Mouse (Mus musculus) midbrain, embryonic 12.5 days (tissue): ENCODE measurements around the gene Parm1. TPM values are rescaled to one million over a fixed set of nuclear protein-coding genes. Genes with fewer than 3 reads are reported as not detected.

ENCODE experiments used
- ATAC-seq: fragments of 200-750 bp; cut with Nextera tagmentation; 2 replicates; pipeline ENCODE4 v1.8.0; 2017; ENCODE audit warnings: low read depth, moderate TSS enrichment, moderate library complexity; ENCODE audit not compliant: low FRiP score
- H3K27ac ChIP-seq: fragments of 300-500 bp; sonication (generic); replicated peaks from 2 replicates; pipeline ENCODE4 v1.5.1; 2016; ENCODE audit warnings: mild to moderate bottlenecking
- H3K27me3 ChIP-seq: fragments of 300-500 bp; sonication (generic); 2 replicates; pipeline ENCODE4 v1.6.1; 2016; ENCODE audit warnings: mild to moderate bottlenecking
- H3K36me3 ChIP-seq: fragments of 300-500 bp; sonication (generic); 2 replicates; pipeline ENCODE4 v1.6.1; 2016
- H3K4me1 ChIP-seq: fragments of 300-500 bp; sonication (generic); 2 replicates; pipeline ENCODE4 v1.6.1; 2016
- H3K4me2 ChIP-seq: fragments of 300-500 bp; sonication (generic); replicated peaks from 2 replicates; pipeline ENCODE4 v1.6.1; 2016; ENCODE audit warnings: mild to moderate bottlenecking, moderate library complexity
- H3K4me3 ChIP-seq: fragments of 300-500 bp; sonication (generic); 2 replicates; pipeline ENCODE4 v1.5.1; 2016; ENCODE audit warnings: mild to moderate bottlenecking
- H3K9ac ChIP-seq: fragments of 300-500 bp; sonication (generic); replicated peaks from 2 replicates; pipeline ENCODE4 v1.6.1; 2016; ENCODE audit warnings: mild to moderate bottlenecking, moderate library complexity
- H3K9me3 ChIP-seq: fragments of 300-500 bp; sonication (generic); 2 replicates; pipeline ENCODE4 v1.6.1; 2016; ENCODE audit warnings: mild to moderate bottlenecking
- WGBS: fragments of 180-500 bp; shearing (Covaris S2); methylation state at CpG from one replicate; pipeline ENCODE4 v1.1.7; 2016; 5-methylcytosine and 5-hydroxymethylcytosine counted together
- polyA plus RNA-seq: library from polyadenylated mRNA; unstranded; fragments of >200 nt; fragmentation: Nextera tagmentation; extraction: Ambion mirVana; gene quantifications from 2 replicates; pipeline ENCODE4 v1.2.1, GENCODE M21; 2016

Gene Parm1
- polyA plus RNA-seq, 1 experiment from 2014 or later, result 10.7 TPM

DNA sequence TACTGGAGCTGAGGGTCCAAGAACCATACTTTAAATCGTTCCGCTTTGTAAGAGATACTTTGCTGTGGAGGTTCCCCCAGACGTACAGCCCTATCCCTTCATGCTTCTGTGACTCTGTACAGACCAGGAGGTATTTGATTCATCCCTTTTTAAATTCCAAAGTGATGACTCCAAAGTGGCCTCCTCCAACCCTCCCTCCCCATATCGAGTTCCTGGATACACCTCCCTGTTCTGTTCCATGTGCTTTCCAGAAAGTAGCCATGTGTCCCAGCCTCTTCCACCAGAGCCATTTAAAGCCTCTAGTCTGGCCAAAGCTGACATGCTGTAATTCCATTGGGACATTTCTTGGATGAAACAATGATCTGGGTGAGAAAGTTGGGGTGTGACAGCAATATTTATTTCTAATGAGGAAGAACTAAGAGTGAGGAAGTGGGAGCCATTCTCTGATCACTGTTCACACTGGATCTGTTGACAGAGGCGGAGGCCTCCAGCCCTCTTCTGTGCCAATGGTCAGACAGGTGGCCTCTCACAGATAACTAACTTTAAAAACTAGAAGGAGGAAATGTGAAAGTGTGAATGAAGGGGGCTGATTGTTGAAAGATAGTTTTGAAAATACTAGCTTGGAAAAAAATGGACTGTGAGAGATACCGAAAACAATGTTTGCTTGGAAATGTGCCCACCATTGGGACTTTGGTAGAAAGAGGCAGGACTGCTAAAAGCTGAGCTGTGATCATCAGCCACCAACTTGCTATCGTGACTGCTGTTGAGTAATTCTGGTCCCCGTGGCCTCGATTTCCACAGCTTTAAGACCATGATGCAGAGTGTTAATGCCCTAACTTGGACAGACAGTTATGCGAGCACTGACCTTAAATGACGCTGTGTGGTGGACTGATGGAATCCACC is 100.2 kb downstream of the Parm1 start:
- H3K4me3 ChIP-seq, result no peak overlapping the region
- no peak for ATAC-seq
- no peak overlapping the region for H3K27ac ChIP-seq

GRCm38 (mm10) chr5:91618661-91619173 is 101.3 kb downstream of the Parm1 start:
- H3K9me3 ChIP-seq, result no peaks in the 10 kb centered on the region
- no peak overlapping the region for H3K9ac ChIP-seq
- H3K36me3 ChIP-seq, result no peaks in the 10 kb centered on the region
- H3K27ac ChIP-seq, result no peak overlapping the region
- WGBS, result 73% methylated on average over 4 of the region's 4 CpGs
- H3K4me2 ChIP-seq, result no peak overlapping the region
- H3K4me3 ChIP-seq, result no peak overlapping the region
- no peaks in the 10 kb centered on the region for H3K27me3 ChIP-seq
- no peaks in the 10 kb centered on the region for H3K4me1 ChIP-seq
- no peak for ATAC-seq

More for the DNA sequence above, 100.2 kb downstream of the Parm1 start:
- Histone ChIP-seq H3K9ac (no peak overlapping the region), H3K4me2 (no peak overlapping the region), H3K36me3 (no peaks in the 10 kb centered on the region), H3K9me3 (no peaks in the 10 kb centered on the region), H3K4me1 (no peaks in the 10 kb centered on the region), H3K27me3 (no peaks in the 10 kb centered on the region)
- 87% methylated on average over 11 of the region's 11 CpGs for WGBS

DNA sequence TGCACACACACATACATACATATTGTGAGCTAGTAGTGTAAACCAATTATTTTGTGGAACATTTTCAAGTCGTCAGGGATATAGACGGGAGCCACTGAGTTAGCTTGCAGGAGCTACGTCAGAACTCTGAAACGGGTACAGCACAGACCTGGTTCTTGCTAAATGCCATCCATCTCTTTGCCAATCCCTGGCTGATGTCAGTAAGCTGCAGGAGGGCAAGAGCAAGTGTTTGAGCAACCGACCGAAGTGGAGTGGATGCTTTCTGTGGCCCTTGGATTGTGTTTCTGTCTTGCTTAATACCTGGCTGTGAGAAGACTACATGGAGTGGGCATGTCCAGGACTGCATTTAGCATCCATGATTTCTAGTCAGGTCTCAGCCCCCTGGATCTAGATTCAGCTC is 103.8 kb downstream of the Parm1 start:
- Histone ChIP-seq H3K27me3 (no peaks in the 10 kb centered on the region), H3K27ac (no peak overlapping the region)

DNA sequence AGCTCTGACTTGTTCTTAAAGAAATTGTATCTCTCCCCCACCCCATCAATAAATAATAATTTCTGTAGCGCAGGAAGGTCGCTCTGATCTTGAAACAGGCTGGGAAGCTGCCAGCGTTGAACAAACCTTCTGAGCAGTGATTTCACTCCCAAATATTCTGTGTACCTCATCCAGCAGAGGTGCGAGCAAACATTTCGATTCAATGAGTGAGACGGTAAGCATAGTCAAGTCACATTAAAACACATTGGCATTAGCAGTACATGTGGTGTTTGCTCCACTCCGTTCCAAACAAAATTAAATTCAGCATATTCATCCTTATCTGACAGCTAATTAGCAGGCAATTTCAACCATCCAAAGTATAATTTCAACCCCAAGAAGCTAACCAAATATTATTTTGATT is 109.4 kb downstream of the Parm1 start:
- Histone ChIP-seq H3K9ac (no peak overlapping the region), H3K4me3 (no peak overlapping the region), H3K4me1 (no peaks in the 10 kb centered on the region), H3K4me2 (no peak overlapping the region), H3K9me3 (no peaks in the 10 kb centered on the region), H3K27me3 (no peaks in the 10 kb centered on the region), H3K27ac (no peak overlapping the region), H3K36me3 (no peaks in the 10 kb centered on the region)
- no peak for ATAC-seq
- WGBS, result 93% methylated on average over 7 of the region's 7 CpGs

More for the DNA sequence above, 103.8 kb downstream of the Parm1 start:
- Histone ChIP-seq H3K9me3 (no peaks in the 10 kb centered on the region), H3K9ac (no peak overlapping the region), H3K4me3 (no peak overlapping the region), H3K4me1 (no peaks in the 10 kb centered on the region), H3K4me2 (no peak overlapping the region), H3K36me3 (no peaks in the 10 kb centered on the region)
- ATAC-seq, result no peak
- WGBS, result 94% methylated on average over 6 of the region's 6 CpGs

- Histone ChIP-seq H3K9me3 (no peaks in the 10 kb centered on the region), H3K4me1 (no peaks in the 10 kb centered on the region), H3K36me3 (no peaks in the 10 kb centered on the region), H3K4me3 (no peak overlapping the region), H3K4me2 (no peak overlapping the region), H3K27me3 (no peaks in the 10 kb centered on the region), H3K9ac (no peak overlapping the region), H3K27ac (no peak overlapping the region)
- no peak for ATAC-seq
- 76% methylated on average over 5 of the region's 5 CpGs for WGBS
These were observed 112.1 kb downstream of the Parm1 start for GRCm38 (mm10) chr5:91629472-91629871.

- Histone ChIP-seq H3K9me3 (no peaks in the 10 kb centered on the region), H3K4me3 (no peak overlapping the region), H3K36me3 (no peaks in the 10 kb centered on the region), H3K4me1 (no peaks in the 10 kb centered on the region; the same call in 1 of the 2 replicates), H3K27ac (no peak overlapping the region), H3K27me3 (no peaks in the 10 kb centered on the region), H3K4me2 (no peak overlapping the region), H3K9ac (no peak overlapping the region)
- ATAC-seq, result no peak
- 93% methylated on average over 4 of the region's 4 CpGs for WGBS
These were observed 133.9 kb downstream of the Parm1 start for GRCm38 (mm10) chr5:91651330-91651729.

DNA sequence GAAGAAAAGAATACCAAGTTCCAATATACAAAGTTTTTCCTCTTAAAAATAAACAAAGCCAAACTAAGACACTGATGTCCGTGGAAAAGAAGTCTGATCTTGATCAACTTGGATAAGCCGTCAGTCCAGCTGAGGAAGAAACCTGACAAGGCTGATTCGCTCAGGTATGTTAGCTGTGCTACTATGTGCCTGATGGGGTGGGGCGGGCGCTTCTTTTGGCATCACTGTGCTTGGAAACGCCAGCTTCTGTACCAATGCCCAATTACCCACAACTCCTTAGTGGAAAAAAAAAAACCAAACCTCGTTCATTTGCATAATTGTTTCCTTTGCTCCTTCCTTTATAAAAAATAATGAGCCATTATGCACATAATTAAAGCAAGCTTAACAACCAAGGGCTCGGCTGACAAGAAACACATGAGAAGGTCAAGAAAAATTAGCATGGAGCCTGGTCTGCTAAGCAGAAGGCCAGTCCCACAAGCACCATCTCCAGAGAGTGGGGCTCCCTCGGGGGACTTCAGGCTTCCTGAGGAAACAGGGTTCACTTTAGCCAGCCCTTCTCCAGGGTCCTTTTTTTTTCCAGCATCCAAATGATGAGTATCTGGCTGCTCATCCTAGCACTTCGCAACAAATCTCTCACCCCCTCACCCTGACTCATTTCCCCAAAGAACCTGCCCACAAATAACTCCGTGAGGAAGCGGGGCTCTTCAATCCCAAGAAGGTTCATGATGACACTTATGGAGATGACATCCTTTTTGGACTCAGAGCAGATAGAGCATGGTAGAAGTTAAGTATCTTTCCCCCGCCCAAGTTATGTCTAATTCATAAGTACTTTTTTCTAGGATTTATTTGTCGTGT is 135.9 kb downstream of the Parm1 start:
- H3K4me3 ChIP-seq, result no peak overlapping the region
- H3K27ac ChIP-seq, result no peak overlapping the region
- no peaks in the 10 kb centered on the region; the same call in 1 of the 2 replicates for H3K4me1 ChIP-seq
- H3K36me3 ChIP-seq, result no peaks in the 10 kb centered on the region
- WGBS, result 85% methylated on average over 14 of the region's 14 CpGs
- H3K27me3 ChIP-seq, result no peaks in the 10 kb centered on the region
- ATAC-seq, result no peak
- H3K4me2 ChIP-seq, result no peak overlapping the region
- H3K9ac ChIP-seq, result no peak overlapping the region
- H3K9me3 ChIP-seq, result no peaks in the 10 kb centered on the region

DNA sequence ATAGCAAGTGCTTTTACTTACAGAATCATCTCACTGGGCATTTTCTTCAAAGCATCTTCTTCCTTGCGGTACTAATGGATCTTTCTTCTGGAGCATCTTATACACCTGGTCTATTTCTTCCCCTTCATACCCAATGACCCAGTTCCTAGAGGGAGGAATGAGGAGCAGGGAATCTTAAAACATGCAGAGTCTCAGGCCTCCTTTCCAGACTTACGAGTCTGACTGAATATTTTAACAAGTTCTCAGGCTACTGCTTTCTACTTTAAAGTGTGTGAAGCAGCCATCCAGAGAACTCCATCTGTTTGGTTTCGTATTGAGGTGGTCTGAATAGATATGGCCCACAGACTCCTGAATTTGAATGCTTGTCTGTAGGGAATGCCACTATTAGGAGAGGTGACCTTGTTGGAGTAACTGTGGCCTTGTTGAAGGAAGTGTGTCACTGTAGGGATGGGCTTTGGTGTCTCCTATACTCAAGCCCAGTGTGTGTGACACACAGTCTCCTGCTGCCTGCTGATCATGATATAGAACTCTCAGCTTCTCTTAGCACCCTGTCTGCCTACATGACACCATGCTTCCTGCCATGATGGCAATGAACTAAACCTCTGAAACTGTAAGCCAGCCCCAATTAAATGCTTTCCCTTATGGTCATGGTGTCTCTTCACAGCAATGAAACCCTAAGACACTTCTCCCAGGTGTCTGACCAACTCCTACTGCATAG is 137.1 kb downstream of the Parm1 start:
- Histone ChIP-seq H3K36me3 (no peaks in the 10 kb centered on the region), H3K27ac (no peak overlapping the region), H3K4me1 (no peaks in the 10 kb centered on the region; the same call in 1 of the 2 replicates), H3K9me3 (no peaks in the 10 kb centered on the region), H3K4me3 (no peak overlapping the region), H3K27me3 (no peaks in the 10 kb centered on the region), H3K9ac (no peak overlapping the region), H3K4me2 (no peak overlapping the region)
- no peak for ATAC-seq
- WGBS, result 87% methylated on average over 3 of the region's 3 CpGs

DNA sequence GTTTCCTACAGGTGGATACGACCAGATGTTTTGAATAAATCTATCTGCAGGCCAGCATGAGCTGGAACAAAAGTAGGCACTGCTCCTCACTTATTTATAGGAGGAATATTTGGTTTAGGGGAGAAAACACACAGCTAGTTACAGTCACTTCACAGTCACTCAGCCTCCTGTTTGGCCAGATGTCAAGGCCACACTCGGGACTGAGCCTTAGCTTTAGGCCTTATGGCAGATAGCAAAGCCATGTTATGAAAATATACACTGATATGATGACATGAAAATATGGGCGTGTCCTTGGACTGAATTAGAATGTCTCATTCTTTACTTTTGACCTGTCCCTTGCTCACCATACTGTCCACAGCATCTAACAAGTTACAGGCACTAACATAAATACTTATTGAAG is 137.8 kb downstream of the Parm1 start:
- no peak for ATAC-seq
- no peaks in the 10 kb centered on the region for H3K9me3 ChIP-seq
- H3K4me3 ChIP-seq, result no peak overlapping the region
- H3K4me1 ChIP-seq, result no peaks in the 10 kb centered on the region; the same call in 1 of the 2 replicates
- H3K27me3 ChIP-seq, result no peaks in the 10 kb centered on the region
- WGBS, result 77% methylated on average over 3 of the region's 3 CpGs
- no peak overlapping the region for H3K4me2 ChIP-seq
- no peak overlapping the region for H3K9ac ChIP-seq
- no peaks in the 10 kb centered on the region for H3K36me3 ChIP-seq
- no peak overlapping the region for H3K27ac ChIP-seq

- H3K4me3 ChIP-seq, result no peak overlapping the region
- no peak overlapping the region for H3K9ac ChIP-seq
- no peaks in the 10 kb centered on the region for H3K27me3 ChIP-seq
- H3K9me3 ChIP-seq, result no peaks in the 10 kb centered on the region
- H3K36me3 ChIP-seq, result no peaks in the 10 kb centered on the region
- no peak for ATAC-seq
- no peak overlapping the region for H3K27ac ChIP-seq
- no peaks in the 10 kb centered on the region for H3K4me1 ChIP-seq
- 77% methylated on average over 1 of the region's 1 CpGs for WGBS
- no peak overlapping the region for H3K4me2 ChIP-seq
These were observed 145.3 kb downstream of the Parm1 start for GRCm38 (mm10) chr5:91662715-91663114.

- Histone ChIP-seq H3K4me3 (no peak overlapping the region), H3K36me3 (no peaks in the 10 kb centered on the region), H3K9me3 (no peaks in the 10 kb centered on the region), H3K9ac (no peak overlapping the region), H3K4me1 (no peaks in the 10 kb centered on the region), H3K4me2 (no peak overlapping the region), H3K27me3 (no peaks in the 10 kb centered on the region), H3K27ac (no peak overlapping the region)
- WGBS, result 50% methylated on average over 4 of the region's 4 CpGs
- no peak for ATAC-seq
These were observed 149.7 kb downstream of the Parm1 start for GRCm38 (mm10) chr5:91667127-91667526.
